Mouse (Mus musculus): Measurements from ENCODE around the gene Ssxb9. TPM values are rescaled to one million over a fixed set of nuclear protein-coding genes. Genes with fewer than 3 reads are reported as not detected.
"Not testable (repeated sequence)": the region's sequence is repeated elsewhere in the genome, so short reads cannot be mapped to it uniquely, and the experiment has no call there.

Gene Ssxb9
- not detected in 2 replicates for polyA plus RNA-seq (2015; fragmentation: Nextera tagmentation; extraction: Ambion mirVana)

- 12% methylated on average over 1 of the region's 1 CpGs for WGBS
- not testable (repeated sequence) for H3K4me3 ChIP-seq (ENCODE audit: low read length); H3K4me2 ChIP-seq (ENCODE audit: low read depth, low read length); H3K36me3 ChIP-seq (ENCODE audit: control insufficient read depth, insufficient read depth, low read length); H3K4me1 ChIP-seq (ENCODE audit: control insufficient read depth, insufficient read depth, low read length); H3K27ac ChIP-seq (ENCODE audit: low read length); H3K9me3 ChIP-seq (ENCODE audit: control insufficient read depth, low read length); H3K9ac ChIP-seq (ENCODE audit: low read depth, low read length); H3K27me3 ChIP-seq (replicated peaks; ENCODE audit: control insufficient read depth, insufficient read depth, low read length); ATAC-seq
These were observed at the start of gene Ssxb9 for GRCm38 (mm10) chrX:8366678-8367077. Gene Ssxb9, plus strand, starts transcription at chrX:8366978.

GRCm38 (mm10) chrX:8327124-8327523 lies 39.7 kb upstream of the Ssxb9 start, which contains the start of gene Ssxb10:
Gene Ssxb10, plus strand, starts transcription at chrX:8327424.
- Histone ChIP-seq H3K36me3 (ENCODE audit: control insufficient read depth, insufficient read depth, low read length) (no peaks in the 10 kb centered on the region), H3K4me1 (ENCODE audit: control insufficient read depth, insufficient read depth, low read length) (no peaks in the 10 kb centered on the region), H3K27me3 (replicated peaks; ENCODE audit: control insufficient read depth, insufficient read depth, low read length) (no peaks in the 10 kb centered on the region), H3K4me3 (ENCODE audit: low read length) (no peak within 1 kb of the TSS), H3K27ac (ENCODE audit: low read length) (no peak within 1 kb of the TSS), H3K9me3 (ENCODE audit: control insufficient read depth, low read length) (0 out of 2 replicates have a peak, but pooled peaks cover 6% of the 10 kb centered on the region), H3K4me2 (ENCODE audit: low read depth, low read length) (no peak within 1 kb of the TSS), H3K9ac (ENCODE audit: low read depth, low read length) (no peak within 1 kb of the TSS)
- no peak for ATAC-seq
- WGBS, result 48% methylated on average over 2 of the region's 2 CpGs

GRCm38 (mm10) chrX:8413005-8413404 lies 46.2 kb downstream of the Ssxb9 start, which contains the start of gene Ssxb1:
Gene Ssxb1, plus strand, starts transcription at chrX:8413305.
- not testable (repeated sequence) for H3K4me3 ChIP-seq (ENCODE audit: low read length); ATAC-seq; H3K27me3 ChIP-seq (replicated peaks; ENCODE audit: control insufficient read depth, insufficient read depth, low read length)

More at GRCm38 (mm10) chrX:8413005-8413404, 46.2 kb downstream of the Ssxb9 start, which contains the start of gene Ssxb1:
- H3K36me3 ChIP-seq (ENCODE audit: control insufficient read depth, insufficient read depth, low read length); H3K9me3 ChIP-seq (ENCODE audit: control insufficient read depth, low read length); H3K27ac ChIP-seq (ENCODE audit: low read length); H3K4me1 ChIP-seq (ENCODE audit: control insufficient read depth, insufficient read depth, low read length); H3K4me2 ChIP-seq (ENCODE audit: low read depth, low read length); H3K9ac ChIP-seq (ENCODE audit: low read depth, low read length): not testable (repeated sequence)
- 6% methylated on average over 1 of the region's 1 CpGs for WGBS

Other genes with a start within 250 kb of the Ssxb9 start
- gene Wdr13, start 234.1 kb upstream of the Ssxb9 start, polyA plus RNA-seq (2015; fragmentation: Nextera tagmentation; extraction: Ambion mirVana), result 19.8 and 22.3 TPM in 2 replicates
- gene Rbm3, start 221.1 kb upstream of the Ssxb9 start, polyA plus RNA-seq (2015; fragmentation: Nextera tagmentation; extraction: Ambion mirVana), result 372 and 405 TPM in 2 replicates
- 8.6 and 10.0 TPM in 2 replicates for gene Tbc1d25, start 190.8 kb upstream of the Ssxb9 start, polyA plus RNA-seq (2015; fragmentation: Nextera tagmentation; extraction: Ambion mirVana)
- gene Ebp, start 173.5 kb upstream of the Ssxb9 start, polyA plus RNA-seq (2015; fragmentation: Nextera tagmentation; extraction: Ambion mirVana), result 101 and 102 TPM in 2 replicates
- 5.8 and 7.5 TPM in 2 replicates for gene Porcn, start 160.5 kb upstream of the Ssxb9 start, polyA plus RNA-seq (2015; fragmentation: Nextera tagmentation; extraction: Ambion mirVana)
- 30.8 and 33.7 TPM in 2 replicates for gene Ftsj1, start 114.6 kb upstream of the Ssxb9 start, polyA plus RNA-seq (2015; fragmentation: Nextera tagmentation; extraction: Ambion mirVana)
- 9.5 and 11.0 TPM in 2 replicates for gene Slc38a5, start 95.8 kb upstream of the Ssxb9 start, polyA plus RNA-seq (2015; fragmentation: Nextera tagmentation; extraction: Ambion mirVana)
- gene Ssxb10, start 39.6 kb upstream of the Ssxb9 start, polyA plus RNA-seq (2015; fragmentation: Nextera tagmentation; extraction: Ambion mirVana), result not detected in 2 replicates
- not detected in 2 replicates for gene Ssxb1, start 46.3 kb downstream of the Ssxb9 start, polyA plus RNA-seq (2015; fragmentation: Nextera tagmentation; extraction: Ambion mirVana)
- gene Ssxb2, start 94.7 kb downstream of the Ssxb9 start, polyA plus RNA-seq (2015; fragmentation: Nextera tagmentation; extraction: Ambion mirVana), result not detected in 2 replicates
- not detected in 2 replicates for gene Gm14459, start 158.0 kb downstream of the Ssxb9 start, polyA plus RNA-seq (2015; fragmentation: Nextera tagmentation; extraction: Ambion mirVana)
- gene Ssxb6, start 181.3 kb downstream of the Ssxb9 start, polyA plus RNA-seq (2015; fragmentation: Nextera tagmentation; extraction: Ambion mirVana), result not detected in 2 replicates
- not detected in 2 replicates for gene Ssxb3, start 224.8 kb downstream of the Ssxb9 start, polyA plus RNA-seq (2015; fragmentation: Nextera tagmentation; extraction: Ambion mirVana)

All from intestine, embryonic 16.5 days (tissue).